Mouse (Mus musculus) lung, postnatal 0 days (tissue): ENCODE data around the gene Tpr.

Experiments
- CTCF ChIP-seq: IDR thresholded peaks from 2 replicates; pipeline ENCODE4 v1.5.1; 2016; ENCODE audit warnings: antibody characterized with exemption, mild to moderate bottlenecking
- EP300 ChIP-seq: IDR thresholded peaks from 2 replicates; pipeline ENCODE4 v1.6.1; 2016; ENCODE audit warnings: antibody characterized with exemption, mild to moderate bottlenecking, control low read depth

DNA sequence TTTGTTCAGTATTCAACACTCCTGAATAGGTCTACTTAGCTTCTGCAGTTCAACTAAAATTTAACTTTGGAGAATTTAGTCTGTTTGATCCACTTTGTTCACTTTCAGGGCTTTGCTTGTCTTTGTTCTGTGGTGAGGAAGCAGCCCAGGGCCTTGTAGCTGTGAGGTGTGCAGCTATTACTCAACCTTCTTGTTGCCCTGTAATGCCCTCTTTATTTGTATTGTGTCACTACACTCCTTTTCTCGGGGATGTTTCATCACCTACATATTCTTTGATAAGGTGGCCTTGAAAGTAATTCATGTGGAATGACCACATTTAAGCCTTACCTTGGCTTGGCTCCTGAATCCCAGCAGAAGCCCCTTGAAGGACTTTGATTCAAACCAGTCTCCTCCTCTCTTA is 31.8 kb upstream of the Tpr start:
- no peak for TF ChIP-seq CTCF
- no peak for TF ChIP-seq EP300
